ENCODE assay signal across 10 mouse cellular contexts in the genomic region with DNA sequence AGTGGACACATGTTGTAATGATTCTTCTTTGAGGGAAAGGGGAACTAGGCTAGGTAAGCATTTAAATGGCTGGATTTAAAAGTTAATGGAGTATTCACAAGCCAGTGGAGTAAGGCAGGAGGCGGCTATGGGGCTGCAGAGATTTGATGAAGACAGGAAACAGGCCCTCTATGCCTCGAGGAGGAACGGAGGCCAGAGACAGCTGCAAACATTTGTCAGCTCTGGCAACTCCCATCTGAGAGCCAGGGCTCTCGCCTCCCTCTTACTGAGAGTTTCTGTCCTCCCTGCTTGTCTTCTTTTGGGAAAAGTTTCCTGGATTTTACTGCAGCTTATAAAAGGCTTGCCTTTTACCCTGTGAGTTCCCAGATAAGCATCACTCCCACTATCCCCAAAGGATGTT.
DNase-seq lines count a peak whose midpoint lies in the region; ATAC-seq and TF ChIP-seq lines count a peak whose summit lies in the region.
"Had no signal": no experiment of that assay in that cellular context is flagged by ENCODE, and none has a peak within 500 bp of the region (broad histone marks: within the 10 kb centered on the region; RNA-seq: fewer than 3 reads in every experiment).

No protein-coding gene starts in this region.

- peak; percentile 77 for ATAC-seq in intestine, embryonic 15.5 days
- ATAC-seq in lung, embryonic 15.5 days (ENCODE audit: borderline replicate concordance, extremely low read depth, low FRiP score, low TSS enrichment), result peak; percentile 67; the same call in 1 of the 2 replicates
- ATAC-seq in monocyte, adult 5-6 weeks (replicated peaks; ENCODE audit: insufficient number of reproducible peaks, low FRiP score, low TSS enrichment, poor library complexity, severe bottlenecking), result no peak

- no peak overlapping the region for H3K4me3 ChIP-seq in lung, adult 2 months (replicated peaks; ENCODE audit: extremely low read depth, low read depth, low read length)
- no peak overlapping the region for H3K4me3 ChIP-seq in intestine, embryonic 15.5 days (replicated peaks)
- no peak overlapping the region for H3K4me3 ChIP-seq in lung, embryonic 15.5 days
- H3K4me3 ChIP-seq: liver, embryonic 15.5 days; neural tube, embryonic 15.5 days had no signal

- no peaks in the 10 kb centered on the region for H3K4me1 ChIP-seq in lung, adult 2 months (ENCODE audit: control insufficient read depth, insufficient read depth, low read length)
- H3K4me1 ChIP-seq in intestine, embryonic 15.5 days (replicated peaks), result 0 out of 2 replicates have a peak, but pooled peaks cover 5% of the 10 kb centered on the region
- H3K4me1 ChIP-seq in lung, embryonic 15.5 days, result no peaks in the 10 kb centered on the region; the same call in 1 of the 2 replicates
- H3K4me1 ChIP-seq: liver, embryonic 15.5 days; neural tube, embryonic 15.5 days had no signal

- no peaks in the 10 kb centered on the region for H3K27me3 ChIP-seq in intestine, embryonic 15.5 days (replicated peaks)
- H3K27me3 ChIP-seq in lung, embryonic 15.5 days, result no peaks in the 10 kb centered on the region
- H3K27me3 ChIP-seq: liver, embryonic 15.5 days; neural tube, embryonic 15.5 days had no signal

- H3K4me2 ChIP-seq in intestine, embryonic 15.5 days (replicated peaks), result no peak overlapping the region
- H3K4me2 ChIP-seq in lung, embryonic 15.5 days, result no peak overlapping the region
- H3K4me2 ChIP-seq: liver, embryonic 15.5 days; neural tube, embryonic 15.5 days had no signal

- TF ChIP-seq CTCF in lung, adult 2 months (IDR thresholded peaks at IDR 0.05; ENCODE audit: insufficient read depth, low read length), result no peak

- WGBS in lung, adult 2 months, result 20% methylated on average over 4 of the region's 4 CpGs
- WGBS in intestine, embryonic 15.5 days, result 30% methylated on average over 4 of the region's 4 CpGs
- 22% methylated on average over 4 of the region's 4 CpGs for WGBS in lung, embryonic 15.5 days

- peak; percentile 15 to 24 for DNase-seq in lung, adult 18-20 months
- no peak for DNase-seq in lung, adult 2 months
- DNase-seq in testis, postnatal 14 days (ENCODE audit: low spot score), result peak; percentile 61
- DNase-seq in layer of hippocampus, adult 9-11 months, result no peak
- no peak for DNase-seq in layer of hippocampus, adult 8-10 months (ENCODE audit: low spot score in 2 of 2)

- H3K27ac ChIP-seq in intestine, embryonic 15.5 days, result peak overlapping the region; percentile 51
- H3K27ac ChIP-seq in lung, embryonic 15.5 days, result peak overlapping the region; percentile 12; the same call in 1 of the 2 replicates
- H3K27ac ChIP-seq: liver, embryonic 15.5 days; neural tube, embryonic 15.5 days had no signal

- H3K9ac ChIP-seq in intestine, embryonic 15.5 days, result no peak overlapping the region
- no peak overlapping the region for H3K9ac ChIP-seq in lung, embryonic 15.5 days
- H3K9ac ChIP-seq: liver, embryonic 15.5 days; neural tube, embryonic 15.5 days had no signal

- no peaks in the 10 kb centered on the region for H3K36me3 ChIP-seq in intestine, embryonic 15.5 days
- H3K36me3 ChIP-seq in lung, embryonic 15.5 days, result no peaks in the 10 kb centered on the region
- H3K36me3 ChIP-seq: liver, embryonic 15.5 days; neural tube, embryonic 15.5 days had no signal

- TF ChIP-seq POLR2A in lung, adult 2 months (IDR thresholded peaks at IDR 0.05; ENCODE audit: borderline replicate concordance, extremely low read depth, low read depth, low read length), result no peak

- no peaks in the 10 kb centered on the region for H3K9me3 ChIP-seq in intestine, embryonic 15.5 days
- H3K9me3 ChIP-seq in lung, embryonic 15.5 days, result no peaks in the 10 kb centered on the region
- H3K9me3 ChIP-seq: liver, embryonic 15.5 days; neural tube, embryonic 15.5 days had no signal

Comparison
In these comparisons a context has a peak if more than half of its experiments do, and no peak if none do; other contexts are left out.
1. DNase-seq: peak in lung, adult 18-20 months (2 of 2) and testis, postnatal 14 days (single experiment); none in lung, adult 2 months (single experiment), layer of hippocampus, adult 9-11 months (single experiment) and layer of hippocampus, adult 8-10 months (0 of 2).